Mouse (Mus musculus) small intestine, adult 2 months (tissue): ENCODE measurements around the gene Dzip1.

Experiments
- CTCF ChIP-seq: fragments of 200-500 bp; IDR thresholded peaks from 2 replicates; pipeline ENCODE4 v1.5.1; 2012; ENCODE audit warnings: low read depth, mild to moderate bottlenecking, control low read depth, inconsistent platforms, low read length, moderate library complexity, mixed read lengths; ENCODE audit not compliant: insufficient replicate concordance, insufficient read length; ENCODE audit errors: extremely low read depth
- POLR2A ChIP-seq: fragments of 200-500 bp; IDR thresholded peaks from 2 replicates; pipeline ENCODE4 v1.6.1; 2012; ENCODE audit warnings: low read depth, mild to moderate bottlenecking, control low read depth, inconsistent platforms, low read length, moderate library complexity

DNA sequence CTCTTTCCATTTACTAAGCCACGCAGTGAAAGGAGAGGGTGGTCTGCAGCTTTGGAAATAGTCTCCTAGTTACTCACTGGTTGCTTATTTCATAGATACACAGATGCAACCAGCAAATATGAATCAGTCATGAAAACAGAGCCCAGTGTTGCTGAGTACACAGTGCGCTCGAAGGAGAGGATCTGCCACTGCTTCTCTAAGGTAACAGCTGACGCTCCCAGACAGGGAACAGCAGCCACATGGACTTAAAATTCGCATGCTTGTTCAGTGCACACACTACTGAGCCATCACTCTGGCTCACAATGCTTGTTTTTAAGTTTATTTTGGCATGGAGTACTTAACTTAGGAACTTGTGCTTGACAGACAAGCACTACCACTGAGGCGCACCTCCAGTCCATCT is 47.0 kb upstream of the Dzip1 start:
- TF ChIP-seq POLR2A (no peak), CTCF (no peak)
